Mouse (Mus musculus) right cerebral cortex, adult 2 months (tissue): ENCODE results near the gene Pcolce2.
A peak's percentile ranks its signal among the peaks of the same experiment; 100 is the strongest.

ENCODE experiments used
- DNase-seq, 2 experiments: peaks; one replicate each; pipeline ENCODE4 v3.0.0; 2021 to 2022; ENCODE audit warnings: low spot score in 2 of 2

Pcolce2 gene

GRCm38 (mm10) chr9:95654356-95654755 is 17.0 kb downstream of the Pcolce2 start:
- no peak for DNase-seq

GRCm38 (mm10) chr9:95657941-95658340 is 20.5 kb downstream of the Pcolce2 start:
- no peak for DNase-seq

- DNase-seq: peak; percentile 48 to 60
These were observed 27.0 kb downstream of the Pcolce2 start for GRCm38 (mm10) chr9:95664290-95664989.

DNA sequence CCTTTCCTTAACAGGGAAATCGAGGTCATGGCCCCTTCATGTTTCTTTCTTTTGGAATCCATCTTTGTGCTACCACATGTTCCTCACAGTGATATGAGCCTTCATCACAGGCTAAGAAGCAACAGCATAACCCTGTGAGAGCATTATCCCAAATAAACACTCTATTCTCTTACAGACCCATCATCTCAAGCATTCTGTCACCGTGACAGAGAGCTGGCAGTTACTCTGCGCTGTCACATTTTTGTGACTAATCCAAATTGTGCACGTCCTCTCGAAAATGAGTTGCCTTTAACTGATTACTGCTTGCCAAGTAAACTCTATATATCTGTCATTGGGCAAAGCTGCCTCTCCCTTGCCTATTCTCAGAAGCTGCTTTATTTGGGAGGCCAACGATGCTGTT is 28.4 kb downstream of the Pcolce2 start:
- DNase-seq: no peak

- DNase-seq: peak; percentile 17 to 37
These were observed 30.4 kb downstream of the Pcolce2 start for GRCm38 (mm10) chr9:95667836-95668235.

GRCm38 (mm10) chr9:95668306-95668705 is 30.9 kb downstream of the Pcolce2 start:
- no peak for DNase-seq

- DNase-seq: no peak
These were observed 34.9 kb downstream of the Pcolce2 start for GRCm38 (mm10) chr9:95672331-95672730.

DNA sequence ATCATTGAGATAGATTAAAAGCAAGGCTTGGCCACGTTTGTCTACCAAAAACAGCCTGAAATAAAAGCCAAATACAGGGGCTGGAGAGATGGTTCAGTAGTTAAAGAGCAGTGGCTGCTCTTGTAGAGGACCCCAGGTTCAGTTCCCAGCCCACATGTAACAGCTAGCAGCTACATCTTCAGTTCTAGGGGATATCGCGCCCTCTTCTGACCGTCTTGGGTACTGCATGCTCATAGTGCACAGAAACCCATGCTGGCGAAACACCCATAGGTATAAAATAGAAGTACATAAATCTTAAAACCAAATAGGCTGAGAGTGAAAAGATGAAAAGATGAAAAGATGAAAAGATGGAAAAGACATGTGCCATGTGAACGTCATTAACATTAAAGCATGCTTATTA is 35.4 kb downstream of the Pcolce2 start:
- DNase-seq: no peak

DNA sequence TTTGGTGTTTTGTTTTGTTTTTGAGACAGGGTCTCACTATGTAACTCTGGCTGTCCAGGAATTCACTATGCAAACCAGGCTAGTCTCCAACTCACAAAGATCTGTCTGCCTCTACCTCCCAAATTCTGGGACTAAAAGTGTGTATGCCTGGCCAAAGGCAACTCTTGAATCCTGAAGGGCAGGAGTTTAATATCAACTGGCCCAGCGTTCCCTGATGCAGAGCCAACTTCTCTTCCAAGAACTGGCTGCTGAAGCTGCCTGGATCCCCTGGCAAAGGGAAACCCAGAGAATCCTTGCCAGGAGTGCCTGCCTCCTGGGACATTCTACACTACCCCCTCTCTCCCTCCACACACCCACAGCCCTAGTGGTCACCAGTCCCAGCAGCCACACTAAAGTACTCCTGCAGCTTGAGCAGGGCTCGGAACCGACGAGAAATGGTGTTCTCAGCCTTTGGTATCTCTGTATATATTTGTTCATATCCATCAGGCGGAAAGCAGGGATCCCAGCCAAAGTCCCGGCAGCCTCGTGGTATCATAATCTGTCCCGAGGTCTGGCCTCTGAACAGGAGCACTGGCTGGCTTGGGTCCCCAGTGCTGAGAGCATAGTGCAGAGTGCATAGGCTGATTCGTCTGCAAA is 37.8 kb downstream of the Pcolce2 start:
- peak in 1 of 2 experiments; percentile 24 for DNase-seq

- no peak for DNase-seq
These were observed 38.6 kb downstream of the Pcolce2 start for GRCm38 (mm10) chr9:95676021-95676420.

- DNase-seq: no peak
These were observed 42.6 kb downstream of the Pcolce2 start for GRCm38 (mm10) chr9:95679966-95680365.

- no peak for DNase-seq
These were observed 43.3 kb downstream of the Pcolce2 start for GRCm38 (mm10) chr9:95680691-95681090.

GRCm38 (mm10) chr9:95685660-95686440 is 48.4 kb downstream of the Pcolce2 start:
- no peak for DNase-seq

GRCm38 (mm10) chr9:95688064-95688463 is 50.7 kb downstream of the Pcolce2 start:
- DNase-seq: no peak

GRCm38 (mm10) chr9:95692823-95693222 is 55.4 kb downstream of the Pcolce2 start:
- no peak for DNase-seq

DNA sequence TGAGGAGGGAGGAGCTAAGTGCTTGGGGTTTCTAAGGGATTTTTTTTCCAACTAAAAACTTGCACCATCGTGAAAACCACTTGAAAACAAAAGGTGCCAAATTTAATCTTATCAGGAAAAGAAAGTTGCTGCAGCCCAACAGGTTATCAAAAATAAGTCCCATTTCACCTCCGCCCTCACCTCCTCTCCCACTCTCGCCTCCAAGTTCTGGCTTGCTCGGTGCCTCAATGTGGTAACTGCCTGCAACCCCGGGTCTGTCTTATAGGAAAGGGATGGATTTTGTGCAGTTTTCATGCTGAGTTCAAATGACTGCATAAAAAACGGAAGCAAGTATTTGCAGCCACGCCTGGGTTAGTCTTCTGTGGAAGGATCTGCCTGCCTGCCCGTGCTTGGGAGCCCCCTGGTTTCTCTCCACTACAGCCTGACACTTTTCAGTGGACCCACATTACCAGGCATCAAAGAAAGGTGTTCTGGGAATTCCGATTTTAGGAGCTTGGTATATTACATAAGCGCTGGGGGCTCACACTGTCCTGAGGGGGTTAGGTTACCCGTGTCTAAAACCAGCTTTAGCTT is 56.2 kb downstream of the Pcolce2 start:
- no peak for DNase-seq

DNA sequence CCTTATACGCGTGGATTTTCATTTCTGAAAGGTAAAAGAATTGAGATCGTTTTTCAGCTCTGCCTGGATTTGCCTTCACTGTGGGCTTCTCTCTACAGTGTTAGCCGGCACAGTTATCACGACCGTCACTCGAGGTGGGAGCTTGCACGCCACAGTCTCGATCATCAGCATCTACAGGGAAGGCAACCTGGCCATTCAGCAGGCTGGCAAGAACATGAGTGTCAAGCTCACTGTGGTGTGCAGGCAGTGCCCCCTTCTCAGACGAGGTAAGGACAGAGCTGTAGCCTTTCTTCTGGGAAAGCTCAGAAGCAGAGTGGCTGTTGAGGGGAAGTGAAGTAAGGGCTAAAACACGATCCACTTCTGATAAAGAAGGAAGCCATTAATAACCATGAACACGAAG is 57.1 kb downstream of the Pcolce2 start:
- DNase-seq: no peak

DNA sequence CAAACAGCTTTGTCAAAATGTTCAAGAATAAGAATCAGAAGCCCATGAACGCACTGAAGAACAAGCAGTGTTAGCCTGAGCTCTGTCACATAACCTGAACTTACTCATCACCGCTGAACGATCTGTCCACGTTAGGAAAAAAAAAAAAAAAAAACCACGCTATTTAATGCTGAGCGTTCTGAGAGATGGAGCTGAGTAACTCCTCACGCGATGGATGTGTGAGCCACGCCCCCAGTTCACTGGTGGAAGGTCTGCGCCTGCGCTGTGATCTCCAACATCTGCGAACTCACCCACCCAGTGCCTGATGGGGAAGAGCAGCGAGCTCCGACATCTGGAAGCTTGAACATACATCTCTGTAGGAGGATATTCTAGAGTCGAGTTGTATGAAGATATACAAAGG is 57.6 kb downstream of the Pcolce2 start:
- DNase-seq: no peak

DNA sequence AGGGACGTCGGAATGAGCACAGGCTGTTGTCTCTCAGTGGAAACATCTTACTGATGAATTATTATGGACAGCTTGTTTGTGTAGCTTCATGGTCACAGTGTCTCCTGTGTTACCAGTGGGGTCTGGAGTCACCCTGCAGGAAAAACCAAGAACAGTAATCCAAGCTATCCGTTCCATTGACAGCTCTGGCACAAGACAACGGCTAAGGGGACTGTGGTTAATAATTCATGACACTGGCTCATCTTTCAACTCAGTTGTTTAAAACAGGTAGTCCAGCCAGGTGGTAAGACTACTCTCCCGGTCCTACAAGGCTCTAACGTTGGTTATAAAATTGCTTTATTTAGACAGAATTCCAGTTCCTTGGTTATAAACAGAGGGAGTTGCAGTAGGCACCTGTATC is 59.2 kb downstream of the Pcolce2 start:
- no peak for DNase-seq

- DNase-seq: peak; percentile 39 to 63
These were observed 60.4 kb downstream of the Pcolce2 start for GRCm38 (mm10) chr9:95697808-95698207.

DNA sequence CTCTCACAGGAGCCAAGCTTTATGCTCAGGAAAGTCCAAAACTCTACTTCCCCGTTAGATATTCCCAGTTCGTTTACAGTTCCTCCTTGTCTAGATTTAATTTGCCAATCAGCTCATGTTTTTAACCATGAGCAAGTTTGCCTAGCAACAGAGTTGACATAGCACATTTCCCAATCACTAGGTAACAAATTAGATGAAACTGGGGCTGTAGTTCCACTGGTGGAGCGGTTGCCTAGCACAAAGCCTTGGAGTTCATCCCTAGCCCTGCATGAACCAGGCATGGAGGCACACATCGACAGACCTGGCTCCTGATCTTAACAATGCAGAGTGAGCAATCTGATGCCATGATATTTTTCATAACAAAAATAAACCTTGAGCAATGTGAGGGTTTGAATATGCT is 61.9 kb downstream of the Pcolce2 start:
- no peak for DNase-seq

- peak; percentile 28 to 35 for DNase-seq
These were observed 66.7 kb downstream of the Pcolce2 start for GRCm38 (mm10) chr9:95704078-95704477.
